Mouse (Mus musculus) hindbrain, embryonic 14.5 days (tissue): ENCODE results near the gene Il18. TPM values are rescaled to one million over a fixed set of nuclear protein-coding genes. Genes with fewer than 3 reads are reported as not detected.

Source experiments
- ATAC-seq: fragments of 200-750 bp; cut with Nextera tagmentation; 2 replicates; pipeline ENCODE4 v1.8.0; 2017; ENCODE audit warnings: moderate number of reproducible peaks, mild to moderate bottlenecking, moderate TSS enrichment, moderate library complexity; ENCODE audit not compliant: low FRiP score
- DNase-seq: peaks from one replicate; pipeline ENCODE4 v3.0.0-alpha.2; 2015; ENCODE audit warnings: low spot score
- H3K27ac ChIP-seq: fragments of 300-500 bp; sonication (generic); 2 replicates; pipeline ENCODE4 v1.5.1; 2014; ENCODE audit warnings: mild to moderate bottlenecking, moderate library complexity
- H3K27me3 ChIP-seq: fragments of 300-500 bp; sonication (generic); 2 replicates; pipeline ENCODE4 v1.6.1; 2014; ENCODE audit warnings: mild to moderate bottlenecking, low read length, mixed read lengths; ENCODE audit not compliant: control insufficient read depth, insufficient read depth
- H3K36me3 ChIP-seq: fragments of 300-500 bp; sonication (generic); replicated peaks from 2 replicates; pipeline ENCODE4 v1.6.1; 2014; ENCODE audit not compliant: control insufficient read depth, insufficient read depth
- H3K4me1 ChIP-seq: fragments of 300-500 bp; sonication (generic); replicated peaks from 2 replicates; pipeline ENCODE4 v1.6.1; 2014; ENCODE audit warnings: antibody characterized with exemption, low read length, mixed read lengths; ENCODE audit not compliant: control insufficient read depth, insufficient read depth
- H3K4me2 ChIP-seq: fragments of 300-500 bp; sonication (generic); replicated peaks from 2 replicates; pipeline ENCODE4 v1.6.1; 2014; ENCODE audit warnings: mild to moderate bottlenecking, moderate library complexity
- H3K4me3 ChIP-seq: fragments of 300-500 bp; sonication (generic); replicated peaks from 2 replicates; pipeline ENCODE4 v1.5.1; 2014; ENCODE audit warnings: mild to moderate bottlenecking, low read length
- H3K9ac ChIP-seq: fragments of 300-500 bp; sonication (generic); 2 replicates; pipeline ENCODE4 v1.6.1; 2014
- H3K9me3 ChIP-seq: fragments of 300-500 bp; sonication (generic); 2 replicates; pipeline ENCODE4 v1.6.1; 2016; ENCODE audit warnings: low read length; ENCODE audit not compliant: control insufficient read depth
- WGBS: fragments of 180-500 bp; shearing (Covaris S2); extraction: QIAGEN DNeasy Blood & Tissue Kit; methylation state at CpG from one replicate; pipeline ENCODE4 v1.1.7; 2014; 5-methylcytosine and 5-hydroxymethylcytosine counted together
- polyA plus RNA-seq: library from polyadenylated mRNA; unstranded; fragments of >200 nt; fragmentation: Nextera tagmentation; extraction: Ambion mirVana; gene quantifications from 2 replicates; pipeline ENCODE4 v1.2.1, GENCODE M21; 2014

Il18 gene
- polyA plus RNA-seq, 1 experiment from 2014 or later = 18.6 TPM

DNA sequence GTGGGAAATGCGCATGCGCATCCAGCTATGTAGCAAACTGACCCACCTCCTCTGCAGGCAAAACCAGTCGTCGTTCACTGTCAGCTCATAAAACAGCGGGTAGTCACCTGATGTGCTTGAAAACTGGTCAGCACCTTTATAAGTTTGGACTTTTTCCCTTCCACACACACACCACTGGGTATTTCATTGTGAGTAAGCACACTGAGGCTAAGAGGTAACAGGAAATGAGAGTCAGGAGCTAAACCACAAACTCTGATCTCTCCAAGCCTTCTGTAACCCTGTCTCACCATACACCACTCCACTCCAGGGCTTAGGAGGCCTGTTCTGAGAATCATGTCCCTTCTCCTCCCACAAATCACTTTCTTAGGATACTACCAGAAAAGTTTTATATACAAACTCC is 29.0 kb upstream of the Il18 start:
- ATAC-seq (no peak), DNase-seq (no peak)
- WGBS = 88% methylated on average over 5 of the region's 5 CpGs

DNA sequence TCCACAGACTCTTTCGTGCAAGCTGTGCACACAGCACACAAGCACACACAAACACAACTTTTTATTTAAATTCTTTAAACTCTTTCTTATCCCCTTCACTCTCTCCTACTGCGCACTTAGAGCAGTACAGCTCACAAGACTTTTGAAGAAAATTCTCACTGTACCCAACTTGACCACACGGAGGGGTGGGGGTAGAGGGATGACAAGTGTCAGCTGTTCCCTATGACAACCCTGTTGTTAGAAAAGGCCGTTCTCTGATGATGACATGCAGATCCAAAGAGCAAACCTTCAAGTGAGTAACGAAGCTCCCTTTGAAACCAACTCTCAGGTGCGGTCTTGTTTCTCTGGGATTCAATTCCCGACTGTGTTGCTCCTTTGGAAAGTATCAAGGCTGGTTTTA is 26.8 kb upstream of the Il18 start:
- H3K27me3 ChIP-seq = no peaks in the 10 kb centered on the region
- peaks cover 7% of the 10 kb centered on the region for H3K4me1 ChIP-seq
- ATAC-seq = no peak; the same call in 1 of the 2 replicates
- 51% methylated on average over 7 of the region's 7 CpGs for WGBS
- H3K4me3 ChIP-seq = peak overlapping the region; percentile 65
- H3K36me3 ChIP-seq = no peaks in the 10 kb centered on the region
- no peak overlapping the region for H3K27ac ChIP-seq
- no peak for DNase-seq
- H3K9me3 ChIP-seq = no peaks in the 10 kb centered on the region
- H3K4me2 ChIP-seq = peak overlapping the region; percentile 58
- H3K9ac ChIP-seq = peak overlapping the region; percentile 71

More for the DNA sequence above, 29.0 kb upstream of the Il18 start:
- Histone ChIP-seq H3K27ac (no peak overlapping the region), H3K27me3 (no peaks in the 10 kb centered on the region), H3K9me3 (no peaks in the 10 kb centered on the region), H3K4me3 (no peak overlapping the region), H3K36me3 (peaks cover 8% of the 10 kb centered on the region; the same call in 1 of the 2 replicates), H3K4me2 (no peak overlapping the region), H3K9ac (no peak overlapping the region), H3K4me1 (peaks cover 7% of the 10 kb centered on the region)

DNA sequence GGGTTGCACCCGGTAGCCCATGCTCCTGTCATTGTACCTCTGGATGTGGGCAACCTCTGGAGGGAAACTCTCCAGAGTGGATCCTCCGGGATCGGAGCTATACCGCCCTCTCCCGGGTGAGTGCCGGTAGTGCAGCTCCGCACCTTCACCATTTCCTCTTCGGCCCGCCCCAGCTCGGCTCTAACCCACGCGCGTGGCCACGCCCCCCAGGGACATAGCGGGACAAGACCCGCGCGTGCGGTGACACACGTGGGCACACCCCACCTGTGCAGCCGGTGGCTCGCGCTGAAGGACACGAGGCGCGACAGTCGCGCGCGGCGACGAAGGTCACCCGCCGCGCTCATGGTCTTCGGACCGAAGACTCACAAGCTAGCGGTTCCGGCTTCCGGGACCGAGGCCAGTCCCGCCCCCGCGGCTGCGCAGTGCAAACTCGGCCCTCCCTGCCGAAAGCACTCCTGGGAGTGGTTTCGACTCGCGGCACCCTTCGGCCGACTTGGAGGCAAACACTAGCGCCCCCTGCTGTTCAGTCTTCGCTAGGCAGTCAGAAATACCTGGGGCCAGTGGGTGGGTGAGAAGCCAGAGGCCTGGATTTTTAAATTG is 26.2 kb upstream of the Il18 start, which contains the start of gene Pts:
Pts (minus strand) TSS at position 432 of the 600 bp plus-strand sequence.
- no peaks in the 10 kb centered on the region for H3K36me3 ChIP-seq
- H3K27me3 ChIP-seq = no peaks in the 10 kb centered on the region
- H3K9me3 ChIP-seq = no peaks in the 10 kb centered on the region
- peak within 1 kb of the TSS; percentile 65 for H3K4me3 ChIP-seq
- peak within 1 kb of the TSS; percentile 82 for H3K27ac ChIP-seq
- DNase-seq (peak; percentile 98), ATAC-seq (peak; percentile 98)
- H3K4me2 ChIP-seq = peak within 1 kb of the TSS; percentile 58
- WGBS = under 1% methylated on average over 54 of the region's 54 CpGs
- H3K4me1 ChIP-seq = peaks cover 7% of the 10 kb centered on the region
- H3K9ac ChIP-seq = peak within 1 kb of the TSS; percentile 71

DNA sequence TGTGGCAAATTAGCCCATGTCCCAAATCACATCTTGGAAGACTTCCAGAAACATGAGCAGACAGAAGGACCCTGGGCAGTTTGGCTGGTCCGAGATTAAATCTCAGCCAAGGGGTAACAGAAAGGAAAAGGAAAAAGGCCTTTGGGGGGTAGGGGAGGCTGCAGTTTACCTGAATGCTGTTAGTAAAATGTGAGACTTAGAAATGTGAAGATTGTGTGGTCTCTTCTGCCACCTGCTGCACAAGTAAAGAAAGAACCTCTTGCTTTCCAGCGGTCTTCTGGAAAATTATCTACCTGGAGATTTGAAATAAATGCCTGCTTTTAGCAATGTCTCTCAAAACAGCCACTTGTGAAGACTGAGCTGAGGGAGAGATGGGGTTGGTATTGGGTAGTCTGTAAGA is 23.7 kb upstream of the Il18 start:
- H3K27me3 ChIP-seq = no peaks in the 10 kb centered on the region
- H3K27ac ChIP-seq = no peak overlapping the region
- H3K36me3 ChIP-seq = no peaks in the 10 kb centered on the region
- peak; percentile 69 for DNase-seq
- no peak overlapping the region for H3K4me2 ChIP-seq
- WGBS = 47% methylated on average over 2 of the region's 2 CpGs
- H3K4me3 ChIP-seq = no peak overlapping the region
- no peaks in the 10 kb centered on the region for H3K9me3 ChIP-seq
- H3K4me1 ChIP-seq = peaks cover 7% of the 10 kb centered on the region
- H3K9ac ChIP-seq = no peak overlapping the region
- ATAC-seq = no peak

- H3K27ac ChIP-seq = no peak overlapping the region
- H3K4me3 ChIP-seq = no peak overlapping the region
- DNase-seq (no peak), ATAC-seq (no peak)
- H3K4me1 ChIP-seq = no peaks in the 10 kb centered on the region
- no peaks in the 10 kb centered on the region for H3K9me3 ChIP-seq
- 85% methylated on average over 11 of the region's 11 CpGs for WGBS
- H3K36me3 ChIP-seq = no peaks in the 10 kb centered on the region
- no peak overlapping the region for H3K9ac ChIP-seq
- H3K27me3 ChIP-seq = no peaks in the 10 kb centered on the region
- no peak overlapping the region for H3K4me2 ChIP-seq
These were observed 21.3 kb upstream of the Il18 start for GRCm38 (mm10) chr9:50533328-50533727.

GRCm38 (mm10) chr9:50533791-50534190 is 20.8 kb upstream of the Il18 start:
- Histone ChIP-seq H3K9me3 (no peaks in the 10 kb centered on the region), H3K4me2 (no peak overlapping the region), H3K27ac (no peak overlapping the region), H3K4me3 (no peak overlapping the region), H3K9ac (no peak overlapping the region), H3K27me3 (no peaks in the 10 kb centered on the region), H3K36me3 (no peaks in the 10 kb centered on the region), H3K4me1 (no peaks in the 10 kb centered on the region)
- no peak for DNase-seq
- 80% methylated on average over 3 of the region's 3 CpGs for WGBS
- no peak for ATAC-seq

- H3K9me3 ChIP-seq = no peaks in the 10 kb centered on the region
- WGBS = 87% methylated on average over 5 of the region's 5 CpGs
- H3K36me3 ChIP-seq = no peaks in the 10 kb centered on the region
- H3K27me3 ChIP-seq = no peaks in the 10 kb centered on the region
- DNase-seq = no peak
- no peak overlapping the region for H3K4me2 ChIP-seq
- no peak for ATAC-seq
- H3K4me3 ChIP-seq = no peak overlapping the region
- no peak overlapping the region for H3K9ac ChIP-seq
- H3K4me1 ChIP-seq = no peaks in the 10 kb centered on the region
- no peak overlapping the region for H3K27ac ChIP-seq
These were observed 18.7 kb upstream of the Il18 start for GRCm38 (mm10) chr9:50535930-50536329.

DNA sequence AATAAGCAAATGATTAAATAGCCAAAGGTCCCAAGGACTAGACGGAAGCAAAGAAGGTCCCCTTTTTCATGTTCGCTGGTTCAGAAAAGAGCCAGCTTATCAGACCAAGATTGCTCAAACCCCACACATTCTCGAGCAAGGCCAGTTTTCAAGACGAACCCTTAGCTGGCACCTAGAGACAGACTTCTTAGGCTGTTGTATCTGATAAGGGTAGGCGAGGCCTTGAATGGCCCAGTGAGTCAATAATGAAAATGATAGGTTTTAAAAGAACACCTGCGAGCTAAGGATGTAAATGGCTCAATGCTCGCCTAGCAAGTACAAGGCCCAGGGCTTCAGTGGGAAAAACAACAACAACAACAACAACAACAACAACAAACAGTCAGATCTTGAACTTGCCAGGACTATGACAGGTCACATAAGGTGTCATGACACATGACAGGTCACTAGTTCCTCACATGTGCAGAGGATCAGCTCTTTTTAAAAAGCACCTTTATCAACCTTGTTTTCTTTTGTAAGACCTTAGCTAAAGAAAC is 18.0 kb upstream of the Il18 start:
- Histone ChIP-seq H3K36me3 (no peaks in the 10 kb centered on the region), H3K4me2 (no peak overlapping the region), H3K27ac (no peak overlapping the region), H3K9ac (no peak overlapping the region), H3K27me3 (no peaks in the 10 kb centered on the region), H3K9me3 (no peaks in the 10 kb centered on the region), H3K4me3 (no peak overlapping the region), H3K4me1 (no peaks in the 10 kb centered on the region)
- DNase-seq (no peak), ATAC-seq (no peak)
- 88% methylated on average over 7 of the region's 7 CpGs for WGBS

GRCm38 (mm10) chr9:50537295-50537694 is 17.3 kb upstream of the Il18 start:
- 84% methylated on average over 4 of the region's 4 CpGs for WGBS
- no peak for ATAC-seq

More at GRCm38 (mm10) chr9:50537295-50537694, 17.3 kb upstream of the Il18 start:
- DNase-seq = no peak
- H3K4me1 ChIP-seq = no peaks in the 10 kb centered on the region
- H3K4me2 ChIP-seq = no peak overlapping the region
- H3K9ac ChIP-seq = no peak overlapping the region
- no peak overlapping the region for H3K27ac ChIP-seq
- no peak overlapping the region for H3K4me3 ChIP-seq
- no peaks in the 10 kb centered on the region for H3K9me3 ChIP-seq
- no peaks in the 10 kb centered on the region for H3K27me3 ChIP-seq
- H3K36me3 ChIP-seq = no peaks in the 10 kb centered on the region
